Mouse (Mus musculus) myocyte (in vitro differentiated cells): ENCODE measurements around the gene Mier3.

Experiments used
- E2F4 ChIP-seq: IDR thresholded peaks from one replicate; pipeline ENCODE4 v1.6.1; 2011; ENCODE audit warnings: mild to moderate bottlenecking, control low read depth, moderate library complexity; ENCODE audit not compliant: insufficient read depth
- MYOG ChIP-seq, 3 experiments: IDR thresholded peaks; one replicate each; pipeline ENCODE4 v1.6.1; 2011; ENCODE audit warnings: control low read depth in 2 of 3, low read depth in 2 of 3, mild to moderate bottlenecking in 2 of 3; ENCODE audit not compliant: insufficient read length in 2 of 3, control insufficient read depth in 1 of 3, insufficient read depth in 1 of 3
- TCF12 ChIP-seq: IDR thresholded peaks from one replicate; pipeline ENCODE4 v1.6.1; 2011; ENCODE audit warnings: mild to moderate bottlenecking, control low read depth; ENCODE audit not compliant: poor library complexity, insufficient read depth, severe bottlenecking
- USF1 ChIP-seq: IDR thresholded peaks from one replicate; pipeline ENCODE4 v1.6.1; 2011; ENCODE audit warnings: low read depth, mild to moderate bottlenecking, control low read depth, moderate library complexity

- TF ChIP-seq E2F4 (no peak), MYOG (IDR thresholded peaks at IDR 0.05; ENCODE audit: control insufficient read depth in 1 of 3, insufficient read depth in 1 of 3, insufficient read length in 2 of 3, low read depth in 2 of 3) (no peak), TCF12 (no peak), USF1 (no peak)
Measured at GRCm38 (mm10) chr13:111724811-111725164, 44.0 kb downstream of the Mier3 start.
